Mouse (Mus musculus): ENCODE measurements around the gene Zfp51.
"Not testable (repeated sequence)": the region's sequence is repeated elsewhere in the genome, so short reads cannot be mapped to it uniquely, and the experiment has no call there.

- not testable (repeated sequence) for TF ChIP-seq CTCF (IDR thresholded peaks at IDR 0.05); POLR2A (IDR thresholded peaks at IDR 0.05; ENCODE audit: insufficient read depth, low read depth, low read length); EP300 (IDR thresholded peaks at IDR 0.05; ENCODE audit: insufficient read depth, low read depth, low read length)
These were observed 26.2 kb downstream of the Zfp51 start for GRCm38 (mm10) chr17:21476351-21476750.

Measured in heart, adult 2 months (tissue).